Mouse (Mus musculus) embryonic fibroblast, embryonic 13.5 days (primary cell): ENCODE results near the gene Mier2. TPM values are rescaled to one million over a fixed set of nuclear protein-coding genes. Genes with fewer than 3 reads are reported as not detected.
A peak's percentile ranks its signal among the peaks of the same experiment; 100 is the strongest.

ENCODE experiments used
- H3K27ac ChIP-seq: 2 replicates; pipeline ENCODE4 v1.5.1; 2012; ENCODE audit warnings: low read length, control low read depth, inconsistent platforms; ENCODE audit not compliant: insufficient read depth
- H3K4me1 ChIP-seq: 2 replicates; pipeline ENCODE4 v1.6.1; 2011; ENCODE audit warnings: low read length; ENCODE audit not compliant: control insufficient read depth, insufficient read depth
- H3K4me3 ChIP-seq: 2 replicates; pipeline ENCODE4 v1.5.1; 2011; ENCODE audit warnings: mild to moderate bottlenecking, control low read depth, low read length; ENCODE audit not compliant: insufficient read depth
- CTCF ChIP-seq: IDR thresholded peaks from 2 replicates; pipeline ENCODE4 v1.5.1; 2011; ENCODE audit warnings: mild to moderate bottlenecking, control low read depth, low read length, moderate library complexity, borderline replicate concordance; ENCODE audit not compliant: insufficient read depth
- POLR2A ChIP-seq: IDR thresholded peaks from 2 replicates; pipeline ENCODE4 v1.6.1; 2011; ENCODE audit warnings: low read depth, mild to moderate bottlenecking, control low read depth, low read length, moderate library complexity
- polyA plus RNA-seq: library from polyadenylated mRNA; stranded (reverse); fragments of >200 nt; gene quantifications from 2 replicates; pipeline ENCODE4 v1.2.4, GENCODE M21; 2011; ENCODE audit warnings: low read depth; ENCODE audit not compliant: missing spikeins, insufficient read length

The Mier2 gene
- polyA plus RNA-seq, 1 experiment: 24.7 TPM

- Histone ChIP-seq H3K4me3 (no peak overlapping the region), H3K27ac (no peak overlapping the region), H3K4me1 (no peaks in the 10 kb centered on the region)
- no peak for TF ChIP-seq POLR2A
These were observed 31.2 kb upstream of the Mier2 start for GRCm38 (mm10) chr10:79586243-79586642.

- H3K4me3 ChIP-seq: no peak overlapping the region
- H3K27ac ChIP-seq: no peak overlapping the region
- no peak for TF ChIP-seq POLR2A
- H3K4me1 ChIP-seq: no peaks in the 10 kb centered on the region
These were observed 30.7 kb upstream of the Mier2 start for GRCm38 (mm10) chr10:79585723-79586122.

- H3K4me1 ChIP-seq: no peaks in the 10 kb centered on the region
- H3K27ac ChIP-seq: no peak overlapping the region
- no peak overlapping the region for H3K4me3 ChIP-seq
- TF ChIP-seq POLR2A: no peak
- no peak for TF ChIP-seq CTCF
These were observed 30.1 kb upstream of the Mier2 start for GRCm38 (mm10) chr10:79585136-79585535.

GRCm38 (mm10) chr10:79584426-79584825 is 29.4 kb upstream of the Mier2 start:
- Histone ChIP-seq H3K27ac (no peak overlapping the region), H3K4me3 (no peak overlapping the region), H3K4me1 (no peaks in the 10 kb centered on the region)
- TF ChIP-seq POLR2A (no peak), CTCF (no peak)

GRCm38 (mm10) chr10:79584021-79584420 is 29.0 kb upstream of the Mier2 start:
- H3K4me1 ChIP-seq: no peaks in the 10 kb centered on the region

GRCm38 (mm10) chr10:79581501-79581900 is 26.5 kb upstream of the Mier2 start:
- Histone ChIP-seq H3K4me1 (no peaks in the 10 kb centered on the region), H3K4me3 (no peak overlapping the region), H3K27ac (no peak overlapping the region)
- TF ChIP-seq CTCF (no peak), POLR2A (no peak)

More at GRCm38 (mm10) chr10:79584021-79584420, 29.0 kb upstream of the Mier2 start:
- Histone ChIP-seq H3K27ac (no peak overlapping the region), H3K4me3 (no peak overlapping the region)
- no peak for TF ChIP-seq POLR2A
- TF ChIP-seq CTCF: no peak

GRCm38 (mm10) chr10:79580811-79581210 is 25.8 kb upstream of the Mier2 start:
- H3K4me3 ChIP-seq: no peak overlapping the region
- H3K4me1 ChIP-seq: no peaks in the 10 kb centered on the region
- no peak for TF ChIP-seq POLR2A
- peak; percentile 51; the same call in 1 of the 2 replicates for TF ChIP-seq CTCF
- no peak overlapping the region for H3K27ac ChIP-seq

GRCm38 (mm10) chr10:79580356-79580755 is 25.4 kb upstream of the Mier2 start:
- no peaks in the 10 kb centered on the region for H3K4me1 ChIP-seq
- no peak overlapping the region for H3K4me3 ChIP-seq
- H3K27ac ChIP-seq: no peak overlapping the region
- TF ChIP-seq CTCF (no peak), POLR2A (no peak)

GRCm38 (mm10) chr10:79579781-79580180 is 24.8 kb upstream of the Mier2 start:
- Histone ChIP-seq H3K4me1 (no peaks in the 10 kb centered on the region), H3K27ac (no peak overlapping the region), H3K4me3 (no peak overlapping the region)
- TF ChIP-seq CTCF (no peak), POLR2A (no peak)

GRCm38 (mm10) chr10:79578891-79579290 is 23.9 kb upstream of the Mier2 start:
- TF ChIP-seq CTCF: no peak
- TF ChIP-seq POLR2A: no peak
- H3K4me1 ChIP-seq: no peaks in the 10 kb centered on the region
- H3K27ac ChIP-seq: no peak overlapping the region
- no peak overlapping the region for H3K4me3 ChIP-seq

GRCm38 (mm10) chr10:79578276-79578675 is 23.3 kb upstream of the Mier2 start:
- H3K27ac ChIP-seq: no peak overlapping the region
- no peak for TF ChIP-seq POLR2A
- H3K4me3 ChIP-seq: no peak overlapping the region
- no peaks in the 10 kb centered on the region for H3K4me1 ChIP-seq
